Mouse (Mus musculus) spleen, adult 2 months (tissue): Measurements from ENCODE around the gene Eps15l1. TPM values are rescaled to one million over a fixed set of nuclear protein-coding genes. Genes with fewer than 3 reads are reported as not detected.

ENCODE experiments used
- DNase-seq, 2 experiments: peaks; one replicate each; pipeline versions ENCODE4 v3.0.0 to v3.0.0-alpha.2; 2012 to 2021; ENCODE audit warnings: low spot score in 2 of 2, low read depth in 1 of 2
- H3K27ac ChIP-seq: fragments of 200-500 bp; 2 replicates; pipeline ENCODE4 v1.5.1; 2012; ENCODE audit warnings: low read length, inconsistent platforms; ENCODE audit not compliant: insufficient read depth
- H3K27me3 ChIP-seq: fragments of 200-500 bp; 2 replicates; pipeline ENCODE4 v1.6.1; 2012; ENCODE audit warnings: mild to moderate bottlenecking, moderate library complexity, low read length, inconsistent platforms; ENCODE audit not compliant: control insufficient read depth, insufficient read depth
- H3K36me3 ChIP-seq: fragments of 200-500 bp; 2 replicates; pipeline ENCODE4 v1.6.1; 2012; ENCODE audit warnings: mild to moderate bottlenecking, low read length, inconsistent platforms; ENCODE audit not compliant: control insufficient read depth, insufficient read depth
- H3K4me1 ChIP-seq: fragments of 200-500 bp; 2 replicates; pipeline ENCODE4 v1.6.1; 2011; ENCODE audit warnings: inconsistent platforms; ENCODE audit not compliant: control insufficient read depth, insufficient read depth, insufficient read length
- H3K4me3 ChIP-seq: fragments of 200-500 bp; 2 replicates; pipeline ENCODE4 v1.5.1; 2011; ENCODE audit warnings: mild to moderate bottlenecking, inconsistent platforms; ENCODE audit not compliant: insufficient read depth, insufficient read length; ENCODE audit errors: extremely low read depth
- CTCF ChIP-seq: fragments of 200-500 bp; IDR thresholded peaks from 2 replicates; pipeline ENCODE4 v1.5.1; 2011; ENCODE audit warnings: mild to moderate bottlenecking, inconsistent platforms; ENCODE audit not compliant: insufficient read depth, insufficient read length, insufficient replicate concordance; ENCODE audit errors: extremely low read depth
- POLR2A ChIP-seq: fragments of 200-500 bp; IDR thresholded peaks from 2 replicates; pipeline ENCODE4 v1.6.1; 2011; ENCODE audit warnings: low read depth, low read length, inconsistent platforms
- WGBS: fragments of 180-500 bp; shearing (Covaris S2); methylation state at CpG from one replicate; pipeline ENCODE4 v1.1.7; 2018; 5-methylcytosine and 5-hydroxymethylcytosine counted together
- polyA plus RNA-seq: library from polyadenylated mRNA; depleted of rRNA; stranded (reverse); fragments of >200 nt; gene quantifications from 2 replicates; pipeline ENCODE4 v1.2.3, GENCODE M21; 2012

Eps15l1 gene
- polyA plus RNA-seq, 1 experiment: 36.9 TPM

GRCm38 (mm10) chr8:72356593-72356992, 64.7 kb downstream of the Eps15l1 start:
- H3K27me3 ChIP-seq: no peaks in the 10 kb centered on the region
- H3K27ac ChIP-seq: peak overlapping the region; percentile 94
- WGBS: 64% methylated on average over 3 of the region's 3 CpGs
- no peaks in the 10 kb centered on the region for H3K36me3 ChIP-seq
- no peak for DNase-seq
- TF ChIP-seq POLR2A (no peak), CTCF (no peak)
- peaks cover 82% of the 10 kb centered on the region for H3K4me1 ChIP-seq
- H3K4me3 ChIP-seq: no peak overlapping the region

- TF ChIP-seq CTCF (no peak), POLR2A (no peak)
- Histone ChIP-seq H3K4me1 (peaks cover 72% of the 10 kb centered on the region), H3K27ac (peak overlapping the region; percentile 96), H3K27me3 (no peaks in the 10 kb centered on the region), H3K4me3 (no peak overlapping the region), H3K36me3 (no peaks in the 10 kb centered on the region)
- peak; percentile 84 to 88 for DNase-seq
- WGBS: 6% methylated on average over 11 of the region's 11 CpGs
Measured at GRCm38 (mm10) chr8:72354272-72354671, 67.0 kb downstream of the Eps15l1 start.

GRCm38 (mm10) chr8:72353700-72354045, 67.6 kb downstream of the Eps15l1 start:
- no peak for DNase-seq
- Histone ChIP-seq H3K4me3 (no peak overlapping the region), H3K36me3 (no peaks in the 10 kb centered on the region), H3K27ac (peak overlapping the region; percentile 96), H3K27me3 (no peaks in the 10 kb centered on the region), H3K4me1 (peaks cover 73% of the 10 kb centered on the region)
- TF ChIP-seq POLR2A (no peak), CTCF (no peak)
- WGBS: 62% methylated on average over 7 of the region's 7 CpGs

- H3K4me3 ChIP-seq: no peak overlapping the region
- no peaks in the 10 kb centered on the region for H3K36me3 ChIP-seq
- DNase-seq: no peak
- WGBS: 64% methylated on average over 8 of the region's 8 CpGs
- peaks cover 74% of the 10 kb centered on the region for H3K4me1 ChIP-seq
- no peak for TF ChIP-seq CTCF
- TF ChIP-seq POLR2A: no peak
- peak overlapping the region; percentile 96 for H3K27ac ChIP-seq
- no peaks in the 10 kb centered on the region for H3K27me3 ChIP-seq
Measured at GRCm38 (mm10) chr8:72352951-72353699, 68.1 kb downstream of the Eps15l1 start.

- no peak for TF ChIP-seq CTCF
- TF ChIP-seq POLR2A: peak; percentile 32; the same call in 1 of the 2 replicates
- no peak overlapping the region for H3K4me3 ChIP-seq
- H3K27me3 ChIP-seq: no peaks in the 10 kb centered on the region
- peak overlapping the region; percentile 96 for H3K27ac ChIP-seq
- WGBS: 30% methylated on average over 7 of the region's 7 CpGs
- no peaks in the 10 kb centered on the region for H3K36me3 ChIP-seq
- peaks cover 70% of the 10 kb centered on the region for H3K4me1 ChIP-seq
- DNase-seq: peak in 1 of 2 experiments; percentile 55
Measured at GRCm38 (mm10) chr8:72351405-72352005, 69.8 kb downstream of the Eps15l1 start.

GRCm38 (mm10) chr8:72350727-72351126, 70.5 kb downstream of the Eps15l1 start:
- WGBS: 2% methylated on average over 8 of the region's 8 CpGs
- Histone ChIP-seq H3K4me3 (peak overlapping the region; percentile 16; the same call in 1 of the 2 replicates), H3K27me3 (no peaks in the 10 kb centered on the region), H3K27ac (peak overlapping the region; percentile 96), H3K4me1 (peaks cover 63% of the 10 kb centered on the region), H3K36me3 (no peaks in the 10 kb centered on the region)
- TF ChIP-seq POLR2A: peak; percentile 56
- no peak for TF ChIP-seq CTCF
- DNase-seq: peak; percentile 79 to 84

- WGBS: 13% methylated on average over 9 of the region's 9 CpGs
Measured at GRCm38 (mm10) chr8:72349838-72350237, 71.4 kb downstream of the Eps15l1 start.

More at GRCm38 (mm10) chr8:72349838-72350237, 71.4 kb downstream of the Eps15l1 start:
- Histone ChIP-seq H3K27ac (peak overlapping the region; percentile 95), H3K4me1 (peaks cover 60% of the 10 kb centered on the region), H3K36me3 (no peaks in the 10 kb centered on the region), H3K4me3 (no peak overlapping the region), H3K27me3 (no peaks in the 10 kb centered on the region)
- TF ChIP-seq CTCF (no peak), POLR2A (no peak)
- DNase-seq: peak in 1 of 2 experiments; percentile 49
